Mouse (Mus musculus): ENCODE data around the gene Galr2. TPM values are rescaled to one million over a fixed set of nuclear protein-coding genes. Genes with fewer than 3 reads are reported as not detected.

Gene Galr2
- polyA plus RNA-seq, 1 experiment from 2014 or later = 0.11 TPM

DNA sequence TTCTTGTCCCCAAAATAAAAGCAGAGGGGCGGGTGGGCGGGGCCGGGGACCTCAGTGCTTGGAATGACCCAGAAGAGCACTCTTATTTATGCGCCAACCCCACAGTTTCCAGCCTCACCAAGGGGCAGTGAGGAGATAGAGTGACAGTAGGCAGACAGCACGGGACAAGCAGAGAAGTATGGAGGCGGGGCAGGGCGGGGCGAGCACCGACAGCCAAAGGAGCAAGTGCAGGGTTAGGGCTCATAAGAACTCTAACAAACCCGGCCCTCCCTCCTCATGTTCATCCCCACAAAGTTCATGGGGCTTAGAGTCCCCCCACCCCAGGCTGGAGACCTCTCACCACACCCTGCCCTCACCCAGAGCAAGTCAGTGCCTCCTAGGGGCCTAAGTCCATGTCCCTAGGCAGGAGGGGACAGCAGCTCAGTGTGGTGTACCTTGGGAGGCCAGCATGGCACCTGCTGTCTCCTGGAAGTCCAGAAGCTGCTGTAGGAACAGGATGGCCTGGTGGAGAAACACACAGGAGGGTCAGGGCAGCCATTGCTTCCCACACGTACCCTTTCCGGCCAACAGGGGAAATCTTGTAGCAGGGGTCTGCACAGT is 12.9 kb downstream of the Galr2 start:
- H3K4me2 ChIP-seq = no peak overlapping the region
- H3K36me3 ChIP-seq (ENCODE audit: control insufficient read depth, insufficient read depth, low read length) = peaks cover 6% of the 10 kb centered on the region; the same call in 1 of the 2 replicates
- H3K27ac ChIP-seq (ENCODE audit: low read depth, low read length) = no peak overlapping the region
- H3K9ac ChIP-seq (ENCODE audit: low read depth, low read length) = no peak overlapping the region
- no peaks in the 10 kb centered on the region for H3K9me3 ChIP-seq (ENCODE audit: control insufficient read depth, low read length)
- H3K4me1 ChIP-seq (replicated peaks; ENCODE audit: control insufficient read depth, insufficient read depth, low read length) = peaks cover 11% of the 10 kb centered on the region
- no peaks in the 10 kb centered on the region for H3K27me3 ChIP-seq (replicated peaks; ENCODE audit: control insufficient read depth, insufficient read depth, low read length)
- ATAC-seq (replicated peaks; ENCODE audit: low FRiP score) (0 out of 2 replicates have a peak, but pooled peaks have one; percentile 30), DNase-seq (ENCODE audit: low spot score) (no peak)
- WGBS = 82% methylated on average over 12 of the region's 12 CpGs
- H3K4me3 ChIP-seq (ENCODE audit: low read depth, low read length) = no peak overlapping the region

DNA sequence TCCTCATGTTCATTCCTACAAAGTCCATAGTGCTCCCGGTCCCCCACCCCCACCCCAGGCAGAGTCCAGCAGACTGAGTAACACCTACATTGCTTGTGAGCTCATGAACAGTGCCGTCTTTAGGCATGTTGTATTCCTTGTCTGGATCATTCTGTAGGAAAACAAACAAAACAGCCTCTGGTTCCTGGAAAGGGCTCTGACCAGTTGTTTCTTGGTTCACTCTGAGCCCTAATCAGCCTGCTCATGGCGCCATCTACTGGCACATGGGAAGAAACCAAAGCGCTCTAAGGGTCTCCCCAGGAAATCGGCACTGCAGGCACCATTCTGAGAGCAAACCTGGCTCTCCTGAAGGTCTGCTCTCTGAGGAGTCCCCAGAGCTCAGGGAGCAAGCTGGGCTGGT is 13.6 kb downstream of the Galr2 start:
- no peak overlapping the region for H3K4me2 ChIP-seq
- DNase-seq (ENCODE audit: low spot score) (no peak), ATAC-seq (replicated peaks; ENCODE audit: low FRiP score) (0 out of 2 replicates have a peak, but pooled peaks have one; percentile 38)
- H3K27me3 ChIP-seq (replicated peaks; ENCODE audit: control insufficient read depth, insufficient read depth, low read length) = no peaks in the 10 kb centered on the region
- H3K36me3 ChIP-seq (ENCODE audit: control insufficient read depth, insufficient read depth, low read length) = peaks cover 3% of the 10 kb centered on the region; the same call in 1 of the 2 replicates
- H3K4me3 ChIP-seq (ENCODE audit: low read depth, low read length) = no peak overlapping the region
- no peak overlapping the region for H3K27ac ChIP-seq (ENCODE audit: low read depth, low read length)
- no peaks in the 10 kb centered on the region for H3K9me3 ChIP-seq (ENCODE audit: control insufficient read depth, low read length)
- 38% methylated on average over 5 of the region's 5 CpGs for WGBS
- peaks cover 11% of the 10 kb centered on the region for H3K4me1 ChIP-seq (replicated peaks; ENCODE audit: control insufficient read depth, insufficient read depth, low read length)
- no peak overlapping the region for H3K9ac ChIP-seq (ENCODE audit: low read depth, low read length)

DNA sequence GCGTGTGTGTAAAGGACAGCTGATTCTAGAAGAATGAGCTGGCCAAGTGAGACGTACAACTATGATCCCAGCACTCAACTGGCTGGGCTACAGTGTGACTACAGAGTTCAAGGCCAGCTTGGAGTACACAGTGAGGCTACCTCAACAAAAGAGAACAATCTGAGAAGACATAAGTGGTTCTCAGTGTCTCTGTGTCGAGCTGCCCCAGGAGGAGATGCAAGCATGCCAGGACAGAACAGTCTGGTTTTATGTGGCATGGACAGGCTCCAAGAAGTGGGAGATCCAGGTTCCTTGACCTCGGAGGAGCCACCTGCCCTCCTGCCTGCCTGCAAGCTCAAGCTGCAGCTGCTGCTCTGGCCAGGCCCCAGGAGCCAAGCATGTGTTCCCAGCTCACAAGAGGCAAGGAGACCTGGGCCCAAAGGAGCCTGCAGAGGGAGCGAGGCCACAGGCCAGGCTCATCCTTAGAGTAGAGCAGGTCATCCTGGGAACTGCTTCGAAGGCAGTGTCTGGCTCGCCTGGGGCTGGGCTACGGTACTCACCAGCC is 15.5 kb downstream of the Galr2 start:
- no peak for DNase-seq (ENCODE audit: low spot score)
- no peak for ATAC-seq (replicated peaks; ENCODE audit: low FRiP score)
- Histone ChIP-seq H3K4me2 (no peak overlapping the region), H3K27me3 (replicated peaks; ENCODE audit: control insufficient read depth, insufficient read depth, low read length) (no peaks in the 10 kb centered on the region), H3K27ac (ENCODE audit: low read depth, low read length) (no peak overlapping the region), H3K36me3 (ENCODE audit: control insufficient read depth, insufficient read depth, low read length) (peaks cover 12% of the 10 kb centered on the region; the same call in 1 of the 2 replicates), H3K4me3 (ENCODE audit: low read depth, low read length) (no peak overlapping the region), H3K9me3 (ENCODE audit: control insufficient read depth, low read length) (no peaks in the 10 kb centered on the region), H3K9ac (ENCODE audit: low read depth, low read length) (no peak overlapping the region), H3K4me1 (replicated peaks; ENCODE audit: control insufficient read depth, insufficient read depth, low read length) (peaks cover 11% of the 10 kb centered on the region)
- 91% methylated on average over 8 of the region's 8 CpGs for WGBS

DNA sequence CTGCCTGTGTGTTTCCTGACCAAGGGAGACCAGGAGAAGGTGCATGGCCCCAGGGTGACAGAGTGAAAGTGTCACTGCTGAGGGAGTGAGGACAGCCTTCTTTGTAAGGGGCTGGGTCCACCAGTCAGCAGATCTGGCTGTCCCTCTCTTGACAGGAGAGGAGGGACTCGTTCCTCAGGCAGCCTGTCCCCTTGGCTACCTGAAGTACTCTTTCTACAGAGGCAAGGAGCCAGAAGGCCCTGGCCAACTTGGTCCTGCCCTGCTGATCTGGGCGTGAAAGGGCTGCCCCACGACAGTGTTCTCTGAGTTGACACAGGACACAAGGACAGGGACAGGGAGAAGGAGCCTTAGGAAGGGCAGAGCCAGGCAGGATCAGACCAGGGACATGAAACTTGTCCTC is 16.3 kb downstream of the Galr2 start:
- Histone ChIP-seq H3K27me3 (replicated peaks; ENCODE audit: control insufficient read depth, insufficient read depth, low read length) (no peaks in the 10 kb centered on the region), H3K27ac (ENCODE audit: low read depth, low read length) (no peak overlapping the region), H3K36me3 (ENCODE audit: control insufficient read depth, insufficient read depth, low read length) (peaks cover 17% of the 10 kb centered on the region; the same call in 1 of the 2 replicates)

DNA sequence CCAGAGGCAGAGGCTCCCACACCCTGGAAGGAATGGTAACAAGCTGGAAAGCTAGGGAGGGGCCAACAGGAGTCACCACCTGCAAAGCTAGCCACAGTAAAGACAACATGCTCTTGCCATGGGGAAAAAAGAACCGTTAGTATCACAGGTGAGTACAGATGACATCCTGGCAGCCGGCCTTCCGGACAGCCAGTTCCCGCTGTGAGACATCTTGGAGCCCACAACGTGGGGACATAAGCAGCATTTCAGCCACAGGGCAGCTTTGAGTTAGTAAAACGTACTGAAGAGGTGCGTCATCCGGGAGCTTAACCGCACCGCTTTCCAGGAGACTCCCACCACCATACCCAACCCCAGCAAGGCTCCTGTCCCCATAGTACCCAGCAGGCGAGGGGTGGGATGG is 17.5 kb downstream of the Galr2 start:
- Histone ChIP-seq H3K4me3 (ENCODE audit: low read depth, low read length) (no peak overlapping the region), H3K36me3 (ENCODE audit: control insufficient read depth, insufficient read depth, low read length) (peaks cover 19% of the 10 kb centered on the region; the same call in 1 of the 2 replicates), H3K27me3 (replicated peaks; ENCODE audit: control insufficient read depth, insufficient read depth, low read length) (no peaks in the 10 kb centered on the region), H3K9ac (ENCODE audit: low read depth, low read length) (no peak overlapping the region), H3K4me1 (replicated peaks; ENCODE audit: control insufficient read depth, insufficient read depth, low read length) (peaks cover 6% of the 10 kb centered on the region), H3K4me2 (no peak overlapping the region), H3K9me3 (ENCODE audit: control insufficient read depth, low read length) (no peaks in the 10 kb centered on the region), H3K27ac (ENCODE audit: low read depth, low read length) (no peak overlapping the region)
- DNase-seq (ENCODE audit: low spot score) (no peak), ATAC-seq (replicated peaks; ENCODE audit: low FRiP score) (no peak)
- 90% methylated on average over 11 of the region's 11 CpGs for whole genome bisulfite sequencing

More for the DNA sequence above, 16.3 kb downstream of the Galr2 start:
- Histone ChIP-seq H3K9me3 (ENCODE audit: control insufficient read depth, low read length) (no peaks in the 10 kb centered on the region), H3K4me3 (ENCODE audit: low read depth, low read length) (no peak overlapping the region), H3K4me2 (no peak overlapping the region), H3K9ac (ENCODE audit: low read depth, low read length) (no peak overlapping the region), H3K4me1 (replicated peaks; ENCODE audit: control insufficient read depth, insufficient read depth, low read length) (peaks cover 11% of the 10 kb centered on the region)
- DNase-seq (ENCODE audit: low spot score) = no peak
- WGBS = 68% methylated on average over 3 of the region's 3 CpGs
- ATAC-seq (replicated peaks; ENCODE audit: low FRiP score) = no peak

DNA sequence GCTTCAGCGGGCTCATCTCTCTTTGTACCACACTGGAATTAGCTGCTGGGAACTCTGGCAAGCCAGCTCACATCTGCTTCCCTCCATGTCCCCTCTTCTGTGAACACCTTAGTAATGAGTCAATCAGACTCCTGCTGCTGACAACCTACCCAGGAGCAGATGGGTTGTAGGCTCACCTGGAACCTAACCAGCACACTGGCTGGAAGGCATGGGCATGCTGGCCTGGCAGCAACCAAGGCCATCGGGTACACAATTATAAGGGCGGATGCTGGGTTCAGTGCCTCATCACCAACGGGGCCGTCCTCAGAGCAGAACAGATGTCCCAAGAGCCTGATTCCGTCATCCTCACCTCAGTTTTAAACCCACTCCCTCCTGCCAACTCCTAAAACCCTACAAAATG is 17.9 kb downstream of the Galr2 start:
- peaks cover 21% of the 10 kb centered on the region; the same call in 1 of the 2 replicates for H3K36me3 ChIP-seq (ENCODE audit: control insufficient read depth, insufficient read depth, low read length)
- 89% methylated on average over 6 of the region's 6 CpGs for WGBS
- no peak for ATAC-seq (replicated peaks; ENCODE audit: low FRiP score)

DNA sequence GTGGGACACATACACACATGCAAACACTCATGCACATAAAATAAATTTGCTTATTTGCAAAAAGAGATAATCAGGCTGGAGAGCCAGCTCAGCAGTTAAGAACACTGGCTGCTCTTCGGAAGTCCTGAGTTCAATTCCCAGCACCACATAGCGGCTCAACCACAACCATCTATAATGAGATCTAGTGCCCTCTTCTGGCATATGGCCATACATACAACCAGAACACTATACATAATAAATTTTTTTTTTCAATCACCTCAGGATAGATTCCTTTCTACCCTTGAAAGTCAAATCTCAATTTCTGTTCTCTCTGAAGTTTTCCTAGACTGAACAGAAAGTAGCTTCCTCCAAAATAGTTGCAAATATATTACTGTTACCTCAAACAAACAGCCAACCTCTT is 24.7 kb downstream of the Galr2 start:
- 96% methylated on average over 2 of the region's 2 CpGs for WGBS
- Histone ChIP-seq H3K4me2 (peak overlapping the region; percentile 86), H3K27me3 (replicated peaks; ENCODE audit: control insufficient read depth, insufficient read depth, low read length) (no peaks in the 10 kb centered on the region), H3K4me1 (replicated peaks; ENCODE audit: control insufficient read depth, insufficient read depth, low read length) (peaks cover 19% of the 10 kb centered on the region), H3K9ac (ENCODE audit: low read depth, low read length) (no peak overlapping the region), H3K9me3 (ENCODE audit: control insufficient read depth, low read length) (peaks cover 3% of the 10 kb centered on the region; the same call in 1 of the 2 replicates), H3K27ac (ENCODE audit: low read depth, low read length) (no peak overlapping the region), H3K4me3 (ENCODE audit: low read depth, low read length) (peak overlapping the region; percentile 72), H3K36me3 (ENCODE audit: control insufficient read depth, insufficient read depth, low read length) (peaks cover 24% of the 10 kb centered on the region)
- no peak for ATAC-seq (replicated peaks; ENCODE audit: low FRiP score)
- DNase-seq (ENCODE audit: low spot score) = no peak

More for the DNA sequence above, 17.9 kb downstream of the Galr2 start:
- Histone ChIP-seq H3K9me3 (ENCODE audit: control insufficient read depth, low read length) (no peaks in the 10 kb centered on the region), H3K4me2 (no peak overlapping the region), H3K4me3 (ENCODE audit: low read depth, low read length) (no peak overlapping the region), H3K27me3 (replicated peaks; ENCODE audit: control insufficient read depth, insufficient read depth, low read length) (no peaks in the 10 kb centered on the region), H3K27ac (ENCODE audit: low read depth, low read length) (no peak overlapping the region), H3K9ac (ENCODE audit: low read depth, low read length) (no peak overlapping the region), H3K4me1 (replicated peaks; ENCODE audit: control insufficient read depth, insufficient read depth, low read length) (peaks cover 5% of the 10 kb centered on the region)
- no peak for DNase-seq (ENCODE audit: low spot score)

DNA sequence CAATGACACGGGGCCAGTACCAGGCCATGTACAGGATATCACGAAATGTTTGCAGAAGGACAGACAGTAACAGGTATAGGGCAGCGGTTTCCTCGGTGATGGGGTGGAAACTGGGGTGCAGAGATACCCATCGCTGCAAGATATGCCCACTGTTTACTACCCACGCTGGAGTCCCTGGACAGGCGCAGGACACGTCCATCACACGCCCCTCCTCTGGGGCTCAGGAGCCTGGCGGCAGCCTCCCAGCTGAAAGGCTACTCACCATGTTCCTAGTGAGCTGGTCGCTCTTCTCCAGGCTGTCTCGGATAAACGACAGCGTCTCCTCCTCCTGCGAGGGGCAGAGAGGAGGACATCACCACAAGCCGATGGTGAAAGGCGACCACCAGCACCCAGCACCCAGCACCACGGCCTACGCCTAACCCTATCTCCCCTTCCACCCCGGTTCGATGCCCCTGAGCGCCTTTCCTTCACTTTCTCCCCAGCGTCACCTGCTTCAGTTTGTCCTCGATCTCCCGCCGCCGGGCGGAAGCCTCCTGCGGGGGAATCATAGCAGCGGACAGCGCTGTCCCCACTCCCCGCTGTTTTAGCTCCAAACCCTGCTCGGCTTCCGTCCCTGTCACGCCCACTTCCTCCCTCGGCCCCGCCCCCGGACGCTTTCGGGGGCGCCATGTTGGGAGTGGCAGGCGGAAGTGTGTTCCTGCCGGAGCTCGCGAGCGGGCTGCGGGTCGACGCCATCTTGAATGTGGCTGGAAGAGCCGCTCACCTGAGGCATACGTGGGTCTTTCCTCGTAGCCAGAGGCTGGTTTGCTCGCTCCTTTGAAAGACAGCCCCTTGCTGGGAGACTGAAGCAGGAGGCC is 25.6 kb downstream of the Galr2 start:
- Histone ChIP-seq H3K27me3 (replicated peaks; ENCODE audit: control insufficient read depth, insufficient read depth, low read length) (no peaks in the 10 kb centered on the region), H3K36me3 (ENCODE audit: control insufficient read depth, insufficient read depth, low read length) (peaks cover 18% of the 10 kb centered on the region), H3K4me2 (peak overlapping the region; percentile 86), H3K9ac (ENCODE audit: low read depth, low read length) (peak overlapping the region; percentile 78), H3K27ac (ENCODE audit: low read depth, low read length) (peak overlapping the region; percentile 63), H3K4me1 (replicated peaks; ENCODE audit: control insufficient read depth, insufficient read depth, low read length) (peaks cover 19% of the 10 kb centered on the region), H3K9me3 (ENCODE audit: control insufficient read depth, low read length) (peaks cover 3% of the 10 kb centered on the region; the same call in 1 of the 2 replicates), H3K4me3 (ENCODE audit: low read depth, low read length) (peak overlapping the region; percentile 72)
- 2% methylated on average over 53 of the region's 53 CpGs for WGBS
- ATAC-seq (replicated peaks; ENCODE audit: low FRiP score) = peak; percentile 78
- peak; percentile 98 for DNase-seq (ENCODE audit: low spot score)
